Mouse (Mus musculus) mouse trophoblast stem cell (cell line): ENCODE measurements around the gene Emc6.

ENCODE experiments used
- in situ Hi-C, 2 experiments: fragments of 300-500 bp; cut with MseI, MboI; formaldehyde crosslinking; loops; 2 replicates in 1 of 2; 3 replicates in 1 of 2; pipeline ENCODE4 v1.15.1; 2025

Gene Emc6

DNA sequence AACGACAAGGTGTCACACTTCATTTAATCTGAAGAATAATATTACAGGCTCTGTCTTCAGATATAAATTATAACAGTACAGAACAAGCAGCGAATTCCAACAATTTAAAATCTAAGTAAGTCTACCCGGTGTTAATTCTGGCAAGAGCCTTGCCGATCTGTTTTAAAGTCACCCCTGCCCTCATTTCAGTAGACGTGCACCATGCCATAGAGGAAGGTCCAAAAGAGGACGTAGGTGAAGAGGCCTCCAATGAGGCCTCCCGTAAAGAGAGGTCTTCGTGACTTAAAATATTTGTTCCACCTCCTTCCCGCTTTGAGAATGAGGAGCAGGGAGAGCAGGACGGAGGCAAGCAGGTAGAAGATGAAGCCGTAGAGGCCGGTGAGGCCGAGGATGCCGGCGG is 651 bp downstream of the Emc6 start:
- in situ Hi-C loops = no loop called here

DNA sequence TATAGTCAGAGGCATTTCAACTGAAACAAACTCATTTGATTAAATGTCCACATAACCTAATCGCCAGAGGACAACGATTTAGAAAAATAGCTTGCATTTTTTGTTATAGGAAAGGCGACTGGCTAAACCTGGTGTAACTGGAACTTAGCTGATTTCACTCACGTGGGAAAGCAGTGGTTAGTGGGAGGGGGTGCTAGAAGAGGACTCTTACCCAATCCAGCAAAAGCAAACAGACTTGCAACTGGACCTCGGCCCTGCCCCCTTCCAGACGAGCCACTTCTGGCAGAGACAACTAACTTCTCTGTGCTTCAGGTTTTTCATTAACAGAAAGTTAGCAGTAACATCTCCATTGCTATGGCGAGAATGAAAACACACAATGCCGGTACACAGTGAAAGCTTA is 1.2 kb downstream of the Emc6 start:
- in situ Hi-C loops = no loop called here

DNA sequence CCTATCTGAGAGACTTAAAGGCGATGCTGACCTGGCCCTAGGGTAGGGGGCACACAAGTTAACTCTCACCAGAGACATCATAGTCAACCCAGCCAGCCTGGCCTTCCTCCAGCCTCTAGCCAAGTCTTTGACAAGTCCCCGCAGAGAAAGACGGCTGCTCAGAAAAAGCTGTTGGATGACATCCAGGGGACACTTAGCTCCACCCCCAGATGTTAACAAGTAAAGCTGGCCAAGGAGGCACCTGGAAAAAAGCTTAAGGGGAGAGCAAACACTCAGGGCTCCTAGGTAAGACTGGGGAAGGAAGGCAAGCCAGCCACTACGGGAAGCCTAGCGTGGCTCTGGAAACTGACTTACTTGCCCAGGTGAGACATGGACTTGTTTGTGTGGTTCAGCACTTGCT is 4.7 kb downstream of the Emc6 start:
- in situ Hi-C loops = no loop called here

DNA sequence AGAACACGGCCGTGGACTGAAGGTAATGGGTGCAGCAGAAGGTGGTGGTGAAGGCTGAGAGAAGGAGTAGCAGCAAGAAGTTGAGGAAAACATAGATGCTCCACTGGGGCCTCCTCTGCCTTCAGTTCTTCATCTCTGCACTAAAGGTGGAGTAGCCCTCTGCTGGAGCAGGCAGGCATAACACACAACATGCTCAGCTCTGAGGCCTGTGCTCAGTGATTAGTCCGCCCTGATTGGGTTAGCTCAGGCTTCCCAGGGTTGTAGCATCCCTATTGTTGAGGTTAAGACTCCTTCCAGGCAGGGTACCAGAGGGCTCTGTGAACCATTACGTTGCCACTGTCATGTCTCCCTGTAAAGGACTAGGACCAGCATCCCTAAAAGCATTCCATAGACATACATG is 7.6 kb downstream of the Emc6 start:
- in situ Hi-C loops = no loop called here

DNA sequence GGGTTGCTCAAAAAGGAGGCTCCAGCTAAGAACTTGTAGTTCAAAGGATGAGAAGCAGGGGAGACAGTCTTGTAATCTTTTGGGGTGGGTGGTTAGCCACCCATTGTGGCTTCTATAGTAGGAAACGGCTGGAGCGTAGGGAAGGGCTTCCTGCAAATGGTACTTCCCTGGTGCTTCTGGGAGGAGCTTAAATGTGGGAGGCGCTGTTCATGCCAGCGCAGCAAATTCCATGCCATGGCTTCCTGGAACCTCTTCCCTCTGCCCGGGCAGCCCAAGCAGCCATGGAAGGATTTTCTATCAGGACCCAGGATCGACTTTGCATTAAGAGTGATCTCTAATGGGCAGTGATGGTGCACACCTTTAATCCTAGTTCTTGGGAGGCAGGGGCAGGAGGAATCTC is 8.3 kb downstream of the Emc6 start:
- in situ Hi-C loops = no loop called here

DNA sequence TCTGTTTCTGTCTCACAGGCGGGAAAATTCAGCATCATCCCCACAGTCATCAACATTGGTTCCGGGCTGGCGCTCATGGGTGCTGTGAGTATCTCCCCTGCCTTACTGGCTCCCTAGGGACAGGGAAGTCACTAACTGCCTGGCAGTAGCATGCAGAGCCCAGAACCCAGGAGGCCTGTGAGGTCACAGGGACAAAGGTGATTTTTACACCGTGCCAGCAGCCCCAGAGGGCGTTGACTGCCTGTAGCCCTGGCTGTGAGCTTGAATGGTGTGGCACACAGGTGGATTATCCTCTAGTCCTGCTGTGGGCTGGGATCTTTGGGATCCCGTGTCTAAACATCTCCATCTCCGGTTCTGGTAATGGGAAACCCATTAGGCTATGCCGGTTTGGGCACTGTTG is 8.8 kb downstream of the Emc6 start:
- in situ Hi-C loops = no loop called here

DNA sequence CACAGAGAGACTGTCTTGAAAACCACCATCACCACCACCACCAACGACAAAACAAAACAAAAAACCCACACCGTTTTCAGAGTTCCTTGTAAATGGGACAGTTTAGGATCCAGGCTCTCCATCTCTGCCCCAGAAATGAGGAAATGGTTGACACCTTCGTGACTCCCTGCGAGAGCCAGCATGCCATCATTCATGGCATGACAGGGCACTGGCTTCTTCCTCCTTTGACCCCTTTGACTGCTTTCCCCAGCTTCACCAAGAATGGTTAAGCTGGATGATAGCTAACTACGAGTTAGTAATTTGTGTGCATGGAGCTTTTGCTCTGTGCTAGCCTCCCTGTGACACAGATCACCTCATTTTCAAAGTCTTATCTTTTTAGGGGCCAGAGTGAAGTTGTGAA is 14.6 kb downstream of the Emc6 start:
- in situ Hi-C loops = no loop called here

DNA sequence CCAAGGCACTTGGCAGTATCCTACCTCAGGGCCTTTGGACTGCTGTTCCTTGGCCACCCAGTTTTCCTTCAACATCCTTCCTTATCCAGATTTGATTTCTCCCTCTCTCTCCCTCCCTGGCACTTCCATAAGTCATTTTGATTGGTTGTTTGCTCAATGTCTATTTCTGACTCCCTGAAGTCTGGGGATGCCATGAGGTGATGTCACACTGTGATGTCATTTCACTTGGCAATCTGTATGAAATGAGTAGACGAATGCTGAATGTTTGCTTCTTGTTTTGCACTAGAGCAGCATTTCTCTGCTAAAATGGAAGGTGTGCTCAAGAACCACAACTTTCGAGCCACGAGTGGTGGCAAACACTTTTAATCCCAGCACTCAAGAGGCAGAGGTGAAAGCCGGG is 15.2 kb downstream of the Emc6 start:
- in situ Hi-C loops = no loop called here

DNA sequence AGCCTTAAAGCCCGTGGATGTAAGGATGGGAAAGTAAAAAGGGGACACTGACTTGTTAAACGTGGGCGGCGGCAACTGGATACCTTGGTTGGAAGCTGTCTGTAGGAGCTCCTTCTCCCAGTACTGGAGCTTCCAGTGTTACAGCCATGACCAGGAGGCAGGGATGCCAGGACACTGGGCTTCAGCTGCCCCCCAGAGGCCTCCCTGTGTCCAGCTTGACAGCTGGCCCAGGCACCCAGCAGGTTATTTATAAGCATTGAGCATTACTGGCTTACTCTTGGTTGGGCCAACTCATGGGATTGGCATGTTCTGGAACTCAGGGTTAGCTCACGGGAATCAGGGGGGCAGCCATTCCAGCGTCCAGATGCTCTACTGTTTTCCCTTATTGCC is 16.0 kb downstream of the Emc6 start:
- in situ Hi-C loops = no loop called here

DNA sequence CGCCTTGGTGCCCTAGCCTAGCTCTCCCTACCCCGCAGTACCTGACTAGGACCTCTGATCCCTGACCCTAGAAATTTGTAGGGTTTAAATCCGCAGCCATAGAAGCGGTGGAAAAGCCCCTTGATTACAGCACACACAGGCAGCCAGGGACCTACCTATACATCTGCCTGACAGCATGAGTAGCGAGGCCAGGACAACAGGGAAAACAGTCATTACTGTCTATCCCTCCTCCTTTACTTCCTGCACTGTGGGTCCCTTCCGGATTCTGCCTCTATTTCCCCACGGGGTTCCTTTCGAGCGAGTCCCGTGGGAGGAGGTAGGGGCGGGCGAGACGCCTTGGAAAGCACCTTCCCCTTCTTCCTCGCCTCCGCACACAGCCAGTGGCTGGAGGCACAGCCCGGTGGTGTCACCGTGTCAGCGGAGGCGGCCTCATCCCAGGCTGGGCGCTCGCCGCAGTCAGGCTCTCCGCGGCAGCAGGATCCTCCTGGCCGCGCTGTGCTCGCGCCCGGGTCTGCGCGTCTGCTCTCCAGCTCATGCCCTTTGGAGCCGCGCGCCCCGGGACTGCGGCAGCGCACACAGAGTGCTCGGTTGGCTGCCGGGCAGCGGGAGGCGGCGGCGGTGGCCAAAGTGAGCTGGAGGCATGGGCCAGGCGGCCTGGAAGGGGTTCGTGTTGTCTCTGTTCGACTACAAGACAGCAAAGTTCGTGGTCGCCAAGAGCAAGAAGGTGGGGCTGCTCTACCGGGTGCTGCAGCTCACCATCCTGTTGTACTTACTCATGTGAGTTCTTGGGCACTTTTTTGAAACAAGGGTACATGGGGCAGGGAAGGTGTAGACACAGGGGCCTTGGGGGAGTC is 16.7 kb downstream of the Emc6 start, which contains the start of gene P2rx5:
P2rx5 (plus strand) TSS at position 465 of the 854 bp plus-strand sequence.
- in situ Hi-C loops = no loop called here

DNA sequence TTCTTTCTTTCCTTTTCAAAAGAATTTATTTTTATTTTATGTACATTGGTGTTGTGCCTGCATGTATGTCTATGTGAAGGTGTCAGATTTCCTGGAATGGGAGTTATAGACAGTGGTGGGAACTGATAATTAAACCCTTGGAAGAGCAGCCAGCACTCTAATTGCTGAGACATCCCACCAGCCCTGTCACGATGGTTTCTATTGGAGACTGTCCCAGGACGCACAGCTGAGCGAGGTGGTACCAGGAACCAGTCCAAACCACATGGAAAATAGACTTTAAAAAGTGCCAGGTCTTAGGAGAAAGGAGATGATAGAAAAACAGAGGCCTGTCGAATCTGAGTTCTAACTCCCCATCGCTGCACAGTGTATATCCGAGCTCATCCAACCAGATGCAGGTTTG is 21.8 kb downstream of the Emc6 start:
- in situ Hi-C loops = no loop called here

DNA sequence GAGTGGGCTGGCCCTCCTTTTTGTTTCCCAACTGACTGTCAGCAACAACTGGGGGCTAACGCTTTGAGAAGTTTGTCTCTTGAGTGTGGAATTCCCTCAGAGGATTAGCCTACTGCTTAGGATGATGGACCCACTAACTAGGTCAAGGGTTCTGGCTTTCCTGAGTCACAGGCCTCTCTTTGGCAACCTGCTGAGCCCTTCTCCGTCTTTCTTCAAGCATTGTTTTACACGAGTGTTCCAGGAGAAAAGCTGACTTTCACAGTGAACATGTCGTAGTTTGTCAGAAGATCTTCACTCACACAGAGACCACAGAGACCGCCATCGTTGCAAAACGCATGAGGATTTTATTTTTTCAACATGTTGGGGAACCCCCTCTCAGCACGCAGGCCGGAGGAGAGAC is 28.6 kb downstream of the Emc6 start:
- in situ Hi-C loops = no loop called here

DNA sequence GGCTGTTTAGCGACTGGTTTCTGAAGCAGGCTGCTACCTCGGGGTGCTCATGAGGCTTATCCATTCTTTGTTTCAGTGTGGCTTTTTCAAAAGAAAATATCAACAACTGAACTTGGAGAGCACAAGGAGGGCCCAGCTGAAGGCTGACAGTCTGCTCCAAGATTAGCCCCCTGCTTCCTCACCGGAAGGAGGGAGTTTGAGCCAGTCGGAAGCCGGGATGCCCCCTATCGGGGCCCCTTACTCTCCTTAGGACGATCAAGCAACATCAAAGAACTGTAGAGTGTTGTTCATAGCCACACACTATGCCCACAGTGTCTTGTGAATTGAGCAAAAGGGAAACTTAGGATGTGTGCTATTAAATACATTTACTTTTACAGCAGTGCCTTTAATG is 29.9 kb downstream of the Emc6 start:
- in situ Hi-C loops = no loop called here

DNA sequence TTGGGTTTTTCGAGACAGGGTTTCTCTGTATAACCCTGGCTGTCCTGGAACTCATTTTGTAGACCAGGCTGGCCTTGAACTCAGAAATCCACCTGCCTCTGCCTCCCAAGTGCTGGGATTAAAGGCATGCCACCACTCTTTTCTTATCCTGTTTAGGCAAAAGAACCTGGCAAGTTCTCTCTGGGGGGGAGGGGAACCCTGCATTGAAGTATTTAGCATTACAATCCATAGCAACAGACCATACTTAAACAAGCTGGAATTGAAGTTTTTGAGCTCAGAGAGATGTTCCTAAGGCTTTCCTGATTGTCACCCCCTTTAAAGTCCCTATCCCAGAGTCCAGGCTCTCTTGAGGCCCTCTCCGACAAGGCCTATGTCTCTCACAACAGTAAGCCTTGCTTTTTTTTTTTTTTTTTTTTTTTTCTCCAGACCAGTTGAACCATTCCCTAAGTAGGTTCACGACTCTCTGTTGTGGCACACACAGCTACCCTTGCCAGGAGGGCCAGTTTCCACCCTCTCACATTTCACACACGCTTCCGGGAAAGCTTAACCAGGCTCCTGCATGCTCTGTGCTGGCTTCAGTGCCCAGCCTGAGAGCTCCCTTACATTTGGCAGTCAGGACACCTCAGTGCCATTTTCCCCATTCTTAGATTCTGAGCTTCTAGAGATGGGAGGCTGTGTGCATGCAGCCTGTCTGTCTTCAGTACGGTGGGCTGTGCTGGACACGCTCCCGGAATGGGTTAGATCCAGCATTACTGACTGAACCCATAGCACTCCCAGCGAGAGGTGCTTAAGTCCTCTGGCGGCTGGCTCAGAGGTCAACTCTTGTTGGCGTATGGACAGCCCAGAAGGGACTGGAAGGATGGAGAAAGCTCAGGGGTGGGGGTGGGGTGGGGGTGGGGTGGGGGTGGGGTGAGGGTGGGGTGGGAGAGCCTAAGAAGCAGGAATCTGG is 30.5 kb downstream of the Emc6 start:
- in situ Hi-C loops = no loop called here

DNA sequence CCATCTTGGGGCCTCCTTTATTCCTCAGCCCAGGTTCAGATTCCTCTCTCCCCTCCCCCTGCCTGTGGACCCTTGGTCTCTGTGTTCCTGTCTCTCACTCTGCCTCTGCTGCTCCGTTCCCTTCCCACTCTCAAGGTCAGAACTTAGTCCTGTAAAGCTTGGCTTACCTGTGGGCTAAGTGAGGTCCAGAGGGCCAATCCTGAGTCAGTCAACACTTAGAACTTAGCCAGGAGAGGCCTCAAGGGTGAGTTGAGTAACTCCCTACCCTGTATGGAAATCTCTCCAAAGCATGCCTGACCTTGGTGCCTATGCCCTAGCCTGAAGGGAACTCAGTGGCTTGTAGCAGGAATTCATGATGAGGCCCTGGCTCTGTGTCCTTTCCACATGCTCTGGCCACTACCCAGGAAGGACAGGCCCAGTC is 32.6 kb downstream of the Emc6 start:
- in situ Hi-C loops = no loop called here

DNA sequence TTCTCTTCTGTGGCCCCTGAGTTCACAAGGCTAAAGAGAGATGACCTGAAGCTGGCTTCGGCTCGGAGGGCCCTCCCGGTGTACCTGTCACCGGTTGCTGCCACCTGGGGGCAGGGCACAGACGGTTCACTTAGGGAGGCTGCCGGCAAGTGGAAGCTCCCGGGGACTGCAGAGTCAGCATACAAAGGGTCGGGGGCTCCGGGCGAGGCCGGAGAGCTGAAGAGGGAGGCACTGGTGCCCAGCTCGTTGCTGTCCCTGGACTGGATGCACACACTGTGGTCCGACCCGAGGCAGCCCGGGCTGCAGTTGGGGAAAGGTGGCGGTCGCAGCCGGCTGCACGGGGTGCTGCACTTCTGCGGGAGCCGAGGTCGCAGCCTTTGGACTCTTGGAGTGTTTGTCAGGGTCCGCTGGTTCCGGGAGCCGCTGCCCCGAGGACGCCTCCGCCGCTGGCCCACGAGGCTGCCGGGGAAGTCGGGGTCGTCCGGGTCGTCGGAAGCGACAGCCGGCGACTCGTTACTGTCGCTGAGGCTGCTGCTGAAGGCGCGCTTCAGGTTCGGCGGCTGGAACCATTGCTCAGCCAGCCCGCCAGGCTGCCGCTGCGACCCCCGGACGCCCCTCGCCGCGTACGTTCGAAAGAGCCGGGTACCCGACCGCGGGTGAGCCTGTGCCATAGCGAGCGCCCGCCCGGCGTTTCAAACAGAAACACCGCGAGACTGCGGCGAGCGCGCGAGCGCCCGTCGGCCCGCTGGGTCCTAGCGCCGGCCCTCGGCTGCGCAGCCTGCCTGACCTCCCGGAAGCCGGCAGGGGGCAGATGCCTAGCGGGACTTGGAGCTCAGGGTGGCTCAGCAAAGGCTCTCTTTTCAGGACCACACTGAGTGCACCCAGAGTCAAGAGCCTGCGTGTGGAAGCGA is 39.0 kb downstream of the Emc6 start, which contains the start of gene Haspin:
Haspin (minus strand) TSS at position 704 of the 911 bp plus-strand sequence.
- in situ Hi-C loops = no loop called here

DNA sequence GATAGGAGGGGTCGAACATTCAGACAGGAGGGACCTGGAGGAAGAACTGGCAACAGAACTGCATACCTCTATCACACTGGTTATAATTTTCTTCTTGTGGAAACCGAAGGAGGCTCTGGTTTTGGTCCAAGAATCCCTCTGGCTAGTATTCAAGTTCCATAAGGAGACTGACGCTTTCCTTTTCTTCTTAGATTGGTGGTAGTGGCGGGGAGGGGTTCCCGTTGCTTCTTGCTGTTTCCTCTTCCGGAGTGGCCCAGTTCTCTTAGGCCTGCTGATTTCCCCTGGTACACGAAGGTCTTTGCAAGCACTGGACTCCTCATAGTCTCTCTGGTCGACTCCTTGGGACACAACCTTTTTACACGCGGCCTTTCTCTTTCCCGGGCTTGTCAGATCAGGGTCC is 39.7 kb downstream of the Emc6 start:
- in situ Hi-C loops = no loop called here

DNA sequence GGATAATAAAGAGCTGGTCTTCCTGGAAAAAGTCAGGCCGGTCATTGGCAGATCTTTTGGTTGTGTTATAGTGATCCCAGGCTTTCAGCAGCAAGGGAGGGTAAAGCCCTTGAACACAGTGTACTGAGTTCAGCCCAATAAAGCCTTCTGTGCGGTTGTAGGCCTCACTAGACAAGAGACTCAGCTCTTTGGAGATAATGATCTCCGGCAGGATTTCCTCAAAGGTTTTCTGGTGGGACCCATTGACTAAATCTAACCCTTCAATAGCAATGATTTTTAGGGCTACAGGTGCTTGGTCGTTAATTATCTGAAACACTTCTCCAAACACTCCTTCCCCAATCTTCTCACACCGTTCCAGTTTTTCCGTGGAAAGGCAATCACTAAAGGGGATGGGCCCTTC is 40.2 kb downstream of the Emc6 start:
- in situ Hi-C loops = no loop called here

DNA sequence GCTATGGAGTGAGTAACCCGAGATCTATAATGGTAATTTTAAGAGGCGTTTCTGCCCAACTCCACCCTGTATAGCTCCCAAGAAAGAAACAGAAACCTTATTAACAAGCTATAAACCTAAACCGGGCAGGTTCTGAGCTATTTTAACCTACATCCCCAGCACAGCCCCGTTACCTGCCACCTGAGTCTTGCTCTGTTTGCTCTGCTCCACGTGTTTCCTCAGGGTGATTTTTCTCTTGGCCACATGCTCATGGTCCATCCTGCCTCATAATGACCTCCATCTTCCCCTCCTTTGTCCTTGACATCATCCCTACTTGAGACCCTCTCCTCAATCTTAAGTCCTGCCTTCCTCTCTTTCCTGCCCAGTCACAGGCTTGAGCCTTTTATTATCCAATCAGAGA is 42.6 kb downstream of the Emc6 start:
- in situ Hi-C loops = no loop called here

DNA sequence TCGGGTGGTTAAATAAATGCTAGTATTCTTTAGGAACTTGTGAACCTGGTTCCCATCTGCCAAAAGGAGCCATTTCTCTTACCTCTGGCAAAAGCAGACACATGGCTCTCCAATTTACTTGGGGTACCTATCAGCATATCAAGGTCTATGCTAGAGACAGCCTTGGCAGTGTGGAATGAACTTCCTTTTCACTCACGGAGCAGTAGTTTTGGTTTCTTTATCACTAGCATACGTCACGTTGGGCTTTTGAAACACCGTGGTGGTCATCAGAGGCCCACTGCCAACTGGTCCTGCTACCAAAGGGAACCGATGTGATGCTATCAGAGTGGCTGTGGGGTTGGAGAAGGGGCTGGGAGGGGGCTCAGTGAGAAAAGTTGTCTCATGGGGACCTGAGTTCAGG is 43.8 kb downstream of the Emc6 start:
- in situ Hi-C loops = no loop called here

DNA sequence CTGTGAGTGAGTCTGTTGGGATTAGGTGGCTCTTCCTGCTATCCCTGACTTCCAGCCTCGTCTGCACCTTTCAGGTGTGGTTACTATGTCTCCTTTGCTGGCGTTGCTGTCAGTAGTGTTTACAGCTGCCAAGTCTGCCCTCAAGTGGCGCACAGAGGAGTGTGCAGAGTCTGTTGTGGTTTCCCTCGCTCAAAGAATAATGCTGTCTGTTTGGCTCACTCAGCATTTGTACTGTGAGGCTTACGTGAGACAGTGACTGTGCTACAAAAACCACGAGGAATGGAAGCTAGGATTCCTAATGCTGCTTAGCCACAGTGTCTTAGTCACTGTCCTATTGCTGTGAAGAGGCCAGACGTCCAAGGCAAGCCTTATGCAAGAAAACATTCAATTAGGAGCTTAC is 45.8 kb downstream of the Emc6 start:
- in situ Hi-C loops = no loop called here

DNA sequence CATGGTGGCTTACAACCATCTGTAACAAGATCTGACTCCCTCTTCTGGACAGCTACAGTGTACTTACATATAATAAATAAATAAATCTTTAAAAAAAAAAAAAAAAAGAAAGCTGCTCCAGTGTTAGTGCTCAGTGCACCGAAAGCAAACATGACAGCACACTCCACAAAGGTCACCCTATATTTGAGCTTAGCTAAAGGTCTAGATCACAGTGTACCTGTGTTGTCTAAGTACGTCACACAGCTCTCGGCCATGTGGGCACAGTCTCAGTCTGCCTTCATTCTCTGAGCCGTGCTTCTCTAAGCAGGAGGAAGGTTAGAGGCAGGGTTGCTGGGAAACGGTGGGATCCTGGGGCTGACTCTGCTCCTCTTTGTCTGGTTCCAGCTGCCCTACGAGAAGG is 50.3 kb downstream of the Emc6 start:
- in situ Hi-C loops = no loop called here
